Mouse (Mus musculus) CH12.LX (cell line): ENCODE measurements around the gene Dgcr6. TPM values are rescaled to one million over a fixed set of nuclear protein-coding genes. Genes with fewer than 3 reads are reported as not detected.

Experiments used
- DNase-seq: peaks from one replicate; pipeline ENCODE4 v3.0.0-alpha.2; 2013; ENCODE audit errors: extremely low read depth
- H3K27ac ChIP-seq: 2 replicates; pipeline ENCODE4 v1.5.1; 2012; ENCODE audit warnings: low read depth, mild to moderate bottlenecking, control low read depth, moderate library complexity; ENCODE audit not compliant: insufficient read depth
- H3K27me3 ChIP-seq: replicated peaks from 2 replicates; pipeline ENCODE3; 2012; ENCODE audit warnings: inconsistent platforms
- H3K36me3 ChIP-seq, 2 experiments: replicated peaks in 1 of 2; 2 replicates each; pipeline versions ENCODE3 to v1.6.1; 2012; ENCODE audit warnings: inconsistent platforms in 1 of 2, low read length in 1 of 2, mild to moderate bottlenecking in 1 of 2, mixed read lengths in 1 of 2, moderate library complexity in 1 of 2; ENCODE audit not compliant: control insufficient read depth in 1 of 2, insufficient read depth in 1 of 2
- H3K4me1 ChIP-seq, 2 experiments: 2 replicates each; pipeline ENCODE4 v1.6.1; 2012; ENCODE audit warnings: inconsistent platforms in 1 of 2, moderate library complexity in 1 of 2; ENCODE audit not compliant: insufficient read depth in 2 of 2, control insufficient read depth in 1 of 2
- H3K4me2 ChIP-seq: 2 replicates; pipeline ENCODE4 v1.6.1; 2012; ENCODE audit warnings: low read depth, mild to moderate bottlenecking, control low read depth; ENCODE audit not compliant: poor library complexity, insufficient read depth, severe bottlenecking
- H3K4me3 ChIP-seq, 3 experiments: fragments of 150-350 bp in 1 of 3; sonication (generic) in 1 of 3; replicated peaks in 1 of 3; 2 replicates each; pipeline versions ENCODE3 to v1.5.1; 2011 to 2012; ENCODE audit warnings: low read depth in 2 of 3, low read length in 2 of 3, mild to moderate bottlenecking in 2 of 3, moderate library complexity in 2 of 3, control low read depth in 1 of 3, improper control_type of control experiment in 1 of 3, inconsistent platforms in 1 of 3, mixed read lengths in 1 of 3; ENCODE audit not compliant: poor library complexity in 1 of 3
- H3K79me2 ChIP-seq: replicated peaks from 2 replicates; pipeline ENCODE4 v1.6.1; 2012; ENCODE audit warnings: mild to moderate bottlenecking, moderate library complexity; ENCODE audit not compliant: control insufficient read depth, poor library complexity, insufficient read depth, severe bottlenecking; ENCODE audit errors: extremely low read depth
- H3K9ac ChIP-seq: 2 replicates; pipeline ENCODE4 v1.6.1; 2012; ENCODE audit warnings: low read depth, mild to moderate bottlenecking, control low read depth, moderate library complexity; ENCODE audit not compliant: insufficient read depth
- H3K9me3 ChIP-seq: replicated peaks from 2 replicates; pipeline ENCODE3; 2012; ENCODE audit warnings: low read length, inconsistent platforms, mixed read lengths
- CHD2 ChIP-seq: IDR thresholded peaks from 2 replicates; pipeline ENCODE4 v1.6.1; 2011; ENCODE audit warnings: low read length, improper control_type of control experiment
- E2F4 ChIP-seq: IDR thresholded peaks from 2 replicates; pipeline ENCODE4 v1.6.1; 2011; ENCODE audit warnings: low read depth, low read length, improper control_type of control experiment; ENCODE audit not compliant: insufficient replicate concordance
- ELF1 ChIP-seq: IDR thresholded peaks from 2 replicates; pipeline ENCODE4 v1.6.1; 2014; ENCODE audit warnings: low read depth, mild to moderate bottlenecking, inconsistent platforms, low read length, improper control_type of control experiment
- EP300 ChIP-seq: IDR thresholded peaks from 2 replicates; pipeline ENCODE4 v1.6.1; 2011; ENCODE audit warnings: low read length, improper control_type of control experiment
- ETS1 ChIP-seq: conservative IDR thresholded peaks from 2 replicates; pipeline ENCODE4 v1.6.1; 2012; ENCODE audit warnings: low read depth, mild to moderate bottlenecking, inconsistent platforms, low read length, improper control_type of control experiment, moderate library complexity
- GABPA ChIP-seq: IDR thresholded peaks from 2 replicates; pipeline ENCODE4 v1.6.1; 2012; ENCODE audit warnings: low read depth, low read length, improper control_type of control experiment, inconsistent platforms; ENCODE audit not compliant: insufficient replicate concordance
- JUN ChIP-seq: IDR thresholded peaks from 2 replicates; pipeline ENCODE4 v1.6.1; 2011; ENCODE audit warnings: low read depth, mild to moderate bottlenecking, low read length, improper control_type of control experiment, moderate library complexity; ENCODE audit not compliant: insufficient read depth
- KAT2A ChIP-seq: IDR thresholded peaks from 2 replicates; pipeline ENCODE4 v1.6.1; 2012; ENCODE audit warnings: low read length, improper control_type of control experiment, inconsistent platforms; ENCODE audit not compliant: insufficient replicate concordance
- MAFK ChIP-seq: IDR thresholded peaks from 2 replicates; pipeline ENCODE4 v1.6.1; 2011; ENCODE audit warnings: low read length, improper control_type of control experiment; ENCODE audit not compliant: insufficient replicate concordance
- MAX ChIP-seq: IDR thresholded peaks from 2 replicates; pipeline ENCODE4 v1.6.1; 2011; ENCODE audit warnings: low read length, improper control_type of control experiment
- MAZ ChIP-seq: IDR thresholded peaks from 2 replicates; pipeline ENCODE4 v1.6.1; 2012; ENCODE audit warnings: low read depth, mild to moderate bottlenecking, inconsistent platforms, low read length, improper control_type of control experiment, moderate library complexity
- MXI1 ChIP-seq: IDR thresholded peaks from 2 replicates; pipeline ENCODE4 v1.6.1; 2011; ENCODE audit warnings: mild to moderate bottlenecking, low read depth, low read length, improper control_type of control experiment
- NRF1 ChIP-seq: IDR thresholded peaks from 2 replicates; pipeline ENCODE4 v1.6.1; 2014; ENCODE audit warnings: low read depth, mild to moderate bottlenecking, inconsistent platforms, low read length, improper control_type of control experiment, moderate library complexity
- POLR2A ChIP-seq: IDR thresholded peaks from 2 replicates; pipeline ENCODE4 v1.6.1; 2011; ENCODE audit warnings: low read depth, mild to moderate bottlenecking, improper control_type of control experiment, low read length
- POLR2AphosphoS2 ChIP-seq: IDR thresholded peaks from 2 replicates; pipeline ENCODE4 v1.6.1; 2011; ENCODE audit warnings: low read depth, low read length, improper control_type of control experiment
- RAD21 ChIP-seq: IDR thresholded peaks from 2 replicates; pipeline ENCODE4 v1.6.1; 2011; ENCODE audit warnings: low read depth, mild to moderate bottlenecking, low read length, improper control_type of control experiment, moderate library complexity
- RCOR1 ChIP-seq: conservative IDR thresholded peaks from 2 replicates; pipeline ENCODE4 v1.6.1; 2012; ENCODE audit warnings: low read depth, mild to moderate bottlenecking, inconsistent platforms, low read length, improper control_type of control experiment
- SMC3 ChIP-seq: IDR thresholded peaks from 2 replicates; pipeline ENCODE4 v1.6.1; 2011; ENCODE audit warnings: low read depth, low read length, improper control_type of control experiment
- UBTF ChIP-seq: IDR thresholded peaks from 2 replicates; pipeline ENCODE4 v1.6.1; 2012; ENCODE audit warnings: low read depth, mild to moderate bottlenecking, inconsistent platforms, low read length, improper control_type of control experiment, moderate library complexity
- ZC3H11A ChIP-seq: IDR thresholded peaks from 2 replicates; pipeline ENCODE4 v1.6.1; 2012; ENCODE audit warnings: low read depth, mild to moderate bottlenecking, inconsistent platforms, low read length, improper control_type of control experiment
- ZKSCAN1 ChIP-seq: IDR thresholded peaks from 2 replicates; pipeline ENCODE4 v1.6.1; 2012; ENCODE audit warnings: low read depth, inconsistent platforms, low read length, improper control_type of control experiment, borderline replicate concordance
- dilution Hi-C: fragments of 300-500 bp; cut with MboI; formaldehyde crosslinking; loops from 2 replicates; pipeline ENCODE4 v1.14.3; 2020; ENCODE audit warnings: low sequenced_read_pairs; ENCODE audit not compliant: extremely low pct_unique_long_range_greater_than_20kb, extremely low pct_ligation_motif_present
- in situ Hi-C: fragments of 300-500 bp; cut with MboI; formaldehyde crosslinking; loops from 3 replicates; pipeline ENCODE4 v1.14.3; 2019; ENCODE audit warnings: low sequenced_read_pairs, low pct_ligation_motif_present, low pct_unique_long_range_greater_than_20kb, mixed read lengths
- polyA plus RNA-seq: library from polyadenylated mRNA; unstranded; fragments of >175 nt; gene quantifications from 2 replicates; pipeline ENCODE4 v1.2.1, GENCODE M21; 2012; ENCODE audit warnings: low read depth; ENCODE audit not compliant: insufficient read length
- total RNA-seq, 2 experiments: library from RNA; depleted of rRNA; stranded (reverse); fragments of 300-350 nt in 1 of 2; fragments of >200 nt in 1 of 2; gene quantifications; 2 replicates each; pipeline ENCODE4 v1.2.3; 2012 to 2014

Gene Dgcr6
- total and polyA plus RNA-seq, 3 experiments, result 13.0 to 41.5 (median 32.4) TPM

DNA sequence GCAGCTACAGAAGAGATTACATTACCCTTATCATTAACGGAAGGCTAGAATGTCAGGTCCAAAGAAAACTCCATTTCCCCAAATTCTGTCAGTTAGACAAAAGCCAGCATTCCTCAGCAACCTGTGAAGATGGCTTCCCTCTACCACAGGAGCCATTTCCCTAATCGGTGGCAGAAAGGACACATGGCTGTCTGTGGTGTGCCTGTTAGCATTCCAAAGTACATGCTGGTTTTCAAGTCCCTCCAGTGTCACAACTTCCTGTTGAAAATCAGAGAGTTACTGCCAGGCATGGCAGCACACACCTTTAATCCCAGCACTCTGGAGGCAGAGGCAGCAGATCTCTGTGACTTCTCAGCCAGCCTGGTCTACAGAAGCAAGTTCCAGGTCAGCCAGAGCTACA, 3.6 kb downstream of the Dgcr6 start:
- in situ Hi-C loops, result no loop called here
- Histone ChIP-seq H3K27me3 (peaks cover 80% of the 10 kb centered on the region), H3K36me3 (no peaks in the 10 kb centered on the region), H3K79me2 (no peaks in the 10 kb centered on the region), H3K27ac (no peak overlapping the region), H3K9ac (no peak overlapping the region), H3K4me2 (no peak overlapping the region), H3K9me3 (no peaks in the 10 kb centered on the region)
- dilution Hi-C loops, result no loop called here
- DNase-seq, result no peak
- no peak for TF ChIP-seq E2F4
- TF ChIP-seq RCOR1, result no peak
- TF ChIP-seq KAT2A, result no peak
- no peak for TF ChIP-seq ETS1
- no peak for TF ChIP-seq RAD21
- no peak for TF ChIP-seq NRF1
- no peak for TF ChIP-seq GABPA
- no peak for TF ChIP-seq EP300
- no peak for TF ChIP-seq CHD2
- no peak for TF ChIP-seq ELF1
- TF ChIP-seq POLR2A, result no peak
- no peak for TF ChIP-seq ZKSCAN1
- TF ChIP-seq MXI1, result no peak
- TF ChIP-seq, all 38 proteins: peak for 0
- peaks cover 10 to 25% of the 10 kb centered on the region in 2 experiments for H3K4me1 ChIP-seq
- H3K4me3 ChIP-seq, result no peak overlapping the region

GRCm38 (mm10) chr16:18058331-18058731, 5.7 kb downstream of the Dgcr6 start:
- H3K36me3 ChIP-seq, result no peaks in the 10 kb centered on the region
- no peaks in the 10 kb centered on the region for H3K9me3 ChIP-seq
- H3K27me3 ChIP-seq, result peaks cover 86% of the 10 kb centered on the region
- H3K4me2 ChIP-seq, result no peak overlapping the region
- H3K79me2 ChIP-seq, result no peaks in the 10 kb centered on the region
- dilution Hi-C loops, result no loop called here
- no peak for TF ChIP-seq POLR2A
- no peak for TF ChIP-seq POLR2AphosphoS2
- TF ChIP-seq MAX, result no peak
- TF ChIP-seq MAZ, result no peak
- no peak for TF ChIP-seq SMC3
- TF ChIP-seq JUN, result no peak
- no peak for TF ChIP-seq ZC3H11A
- no peak for TF ChIP-seq RAD21
- TF ChIP-seq UBTF, result no peak
- no peak for TF ChIP-seq MAFK
- TF ChIP-seq, all 38 proteins: peak for 0
- H3K9ac ChIP-seq, result no peak overlapping the region
- H3K4me1 ChIP-seq, result peaks cover 3 to 13% of the 10 kb centered on the region in 2 experiments; a peak in 3 of 4 replicates
- no peak overlapping the region for H3K4me3 ChIP-seq
- H3K27ac ChIP-seq, result no peak overlapping the region
- in situ Hi-C loops, result no loop called here
- DNase-seq, result no peak
